In the genomic region with DNA sequence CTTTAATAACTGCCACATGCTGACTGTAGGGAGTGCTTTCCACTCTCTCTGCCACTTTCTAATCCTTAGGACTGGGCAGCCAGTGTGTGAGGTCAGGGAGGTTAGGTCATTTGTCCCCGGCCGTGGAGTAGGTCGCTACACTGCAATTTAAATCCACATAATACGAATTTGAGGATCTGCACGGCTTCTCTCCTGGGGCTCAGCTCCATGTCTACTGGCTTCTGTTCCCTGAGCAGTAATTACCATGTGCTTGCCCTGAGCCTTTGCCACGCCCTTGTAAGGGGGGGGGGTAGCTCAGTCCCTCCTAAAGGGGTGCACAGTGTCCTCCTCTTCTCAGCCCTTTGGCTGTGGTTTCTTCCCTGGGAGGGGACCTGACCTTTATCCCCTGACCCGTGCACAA, we compare ENCODE assay signal across 22 mouse cellular contexts.
DNase-seq lines count a peak whose midpoint lies in the region; ATAC-seq and TF ChIP-seq lines count a peak whose summit lies in the region.
"Had no signal": no experiment of that assay in that cellular context is flagged by ENCODE, and none has a peak within 500 bp of the region (broad histone marks: within the 10 kb centered on the region; RNA-seq: fewer than 3 reads in every experiment).

No protein-coding gene starts in this region.

- H3K27me3 ChIP-seq in kidney, adult 2 months (replicated peaks; ENCODE audit: control insufficient read depth, insufficient read depth, low read length): no peaks in the 10 kb centered on the region
- H3K27me3 ChIP-seq in midbrain, embryonic 11.5 days (ENCODE audit: control insufficient read depth, insufficient read depth, low read length): no peaks in the 10 kb centered on the region
- H3K27me3 ChIP-seq in midbrain, postnatal 0 days (ENCODE audit: insufficient read depth, low read length): no peaks in the 10 kb centered on the region
- no peaks in the 10 kb centered on the region for H3K27me3 ChIP-seq in embryonic facial prominence, embryonic 14.5 days (replicated peaks; ENCODE audit: control insufficient read depth, insufficient read depth, low read length)
- H3K27me3 ChIP-seq: forebrain, embryonic 12.5 days; intestine, embryonic 15.5 days had no signal

- no peak overlapping the region for H3K27ac ChIP-seq in kidney, adult 2 months (ENCODE audit: insufficient read depth, low read depth, low read length)
- no peak overlapping the region for H3K27ac ChIP-seq in midbrain, embryonic 11.5 days (ENCODE audit: low read depth, low read length)
- H3K27ac ChIP-seq in midbrain, postnatal 0 days (ENCODE audit: low read depth, low read length): no peak overlapping the region
- H3K27ac ChIP-seq in embryonic facial prominence, embryonic 14.5 days (replicated peaks; ENCODE audit: low read depth, low read length): no peak overlapping the region
- H3K27ac ChIP-seq: forebrain, embryonic 12.5 days; intestine, embryonic 15.5 days; left cerebral cortex, adult 2 months had no signal

- peak; percentile 67 for ATAC-seq in midbrain, embryonic 11.5 days (ENCODE audit: low FRiP score)
- no peak for ATAC-seq in midbrain, postnatal 0 days (ENCODE audit: low FRiP score)
- peak; percentile 63; the same call in 1 of the 2 replicates for ATAC-seq in embryonic facial prominence, embryonic 14.5 days (ENCODE audit: low read depth)
- ATAC-seq: hindbrain, embryonic 16.5 days; intestine, embryonic 15.5 days; liver, postnatal 0 days had no signal

- H3K4me3 ChIP-seq in kidney, adult 2 months (ENCODE audit: insufficient read depth, low read depth, low read length): no peak overlapping the region
- no peak overlapping the region for H3K4me3 ChIP-seq in midbrain, embryonic 11.5 days (ENCODE audit: low read depth, low read length)
- no peak overlapping the region for H3K4me3 ChIP-seq in midbrain, postnatal 0 days (ENCODE audit: low read depth, low read length)
- H3K4me3 ChIP-seq in embryonic facial prominence, embryonic 14.5 days (ENCODE audit: low read depth, low read length): no peak overlapping the region
- H3K4me3 ChIP-seq: forebrain, embryonic 12.5 days; intestine, embryonic 15.5 days; left cerebral cortex, adult 2 months had no signal

- peak; percentile 10 for DNase-seq in kidney, adult 2 months
- DNase-seq in kidney, postnatal 25 days: no peak
- DNase-seq in midbrain, embryonic 11.5 days (ENCODE audit: low spot score, missing footprints): peak; percentile 88
- no peak for DNase-seq in midbrain, postnatal 0 days (ENCODE audit: low spot score)
- DNase-seq in embryonic facial prominence, embryonic 14.5 days (ENCODE audit: low spot score): no peak
- no peak for DNase-seq in layer of hippocampus, postnatal 25 days (ENCODE audit: extremely low spot score in 1 of 2, low spot score in 1 of 2)
- no peak for DNase-seq in left cerebral cortex, adult 18-20 months (ENCODE audit: low spot score in 2 of 2)
- DNase-seq: adrenal gland, adult 8-10 months; B cell, adult 2 months; cerebellum, adult 11-12 months; cerebellum, postnatal 10 days; heart, postnatal 4 days; kidney, postnatal 14 days; liver, postnatal 0 days; lung, postnatal 10 days; thymus, adult 18-20 months; thymus, postnatal 36 days had no signal

- no peaks in the 10 kb centered on the region for H3K36me3 ChIP-seq in kidney, adult 2 months (ENCODE audit: control insufficient read depth, insufficient read depth, low read length)
- no peaks in the 10 kb centered on the region for H3K36me3 ChIP-seq in midbrain, embryonic 11.5 days (ENCODE audit: control insufficient read depth, insufficient read depth, low read length)
- no peaks in the 10 kb centered on the region for H3K36me3 ChIP-seq in midbrain, postnatal 0 days (ENCODE audit: insufficient read depth, low read length)
- H3K36me3 ChIP-seq in embryonic facial prominence, embryonic 14.5 days (ENCODE audit: control insufficient read depth, insufficient read depth, low read length): no peaks in the 10 kb centered on the region
- H3K36me3 ChIP-seq: intestine, embryonic 15.5 days had no signal

- TF ChIP-seq POLR2A in kidney, adult 2 months (IDR thresholded peaks at IDR 0.05; ENCODE audit: low read depth, low read length): no peak

- H3K9me3 ChIP-seq in midbrain, embryonic 11.5 days (ENCODE audit: control insufficient read depth, low read length): no peaks in the 10 kb centered on the region
- H3K9me3 ChIP-seq in midbrain, postnatal 0 days (ENCODE audit: low read length): no peaks in the 10 kb centered on the region
- no peaks in the 10 kb centered on the region for H3K9me3 ChIP-seq in embryonic facial prominence, embryonic 14.5 days (ENCODE audit: control insufficient read depth, low read length)
- H3K9me3 ChIP-seq: forebrain, embryonic 12.5 days; intestine, embryonic 15.5 days had no signal

- no peak overlapping the region for H3K4me2 ChIP-seq in midbrain, embryonic 11.5 days
- no peak overlapping the region for H3K4me2 ChIP-seq in midbrain, postnatal 0 days (ENCODE audit: low read depth, low read length, poor library complexity, severe bottlenecking)
- no peak overlapping the region for H3K4me2 ChIP-seq in embryonic facial prominence, embryonic 14.5 days (ENCODE audit: low read depth, low read length)
- H3K4me2 ChIP-seq: forebrain, embryonic 12.5 days; intestine, embryonic 15.5 days; liver, embryonic 11.5 days had no signal

- H3K9ac ChIP-seq in midbrain, embryonic 11.5 days (ENCODE audit: low read length): no peak overlapping the region
- no peak overlapping the region for H3K9ac ChIP-seq in midbrain, postnatal 0 days (replicated peaks; ENCODE audit: low read length, poor library complexity, severe bottlenecking)
- no peak overlapping the region for H3K9ac ChIP-seq in embryonic facial prominence, embryonic 14.5 days (ENCODE audit: low read depth, low read length)
- H3K9ac ChIP-seq: forebrain, embryonic 12.5 days; intestine, embryonic 15.5 days; liver, postnatal 0 days had no signal

- no peaks in the 10 kb centered on the region for H3K4me1 ChIP-seq in kidney, adult 2 months (ENCODE audit: control insufficient read depth, insufficient read depth, low read length)
- peaks cover 7% of the 10 kb centered on the region for H3K4me1 ChIP-seq in midbrain, embryonic 11.5 days (ENCODE audit: control insufficient read depth, insufficient read depth, low read length)
- H3K4me1 ChIP-seq in midbrain, postnatal 0 days (ENCODE audit: insufficient read depth, low read length): no peaks in the 10 kb centered on the region
- H3K4me1 ChIP-seq in embryonic facial prominence, embryonic 14.5 days (ENCODE audit: control insufficient read depth, insufficient read depth, low read length): 0 out of 2 replicates have a peak, but pooled peaks cover 6% of the 10 kb centered on the region
- H3K4me1 ChIP-seq: intestine, embryonic 15.5 days had no signal

- 45% methylated on average over 7 of the region's 7 CpGs for WGBS in kidney, adult 2 months
- WGBS in midbrain, embryonic 11.5 days: 23% methylated on average over 7 of the region's 7 CpGs
- WGBS in midbrain, postnatal 0 days: 29% methylated on average over 7 of the region's 7 CpGs
- 20% methylated on average over 7 of the region's 7 CpGs for WGBS in embryonic facial prominence, embryonic 14.5 days

- no peak for TF ChIP-seq CTCF in kidney, adult 2 months (conservative IDR thresholded peaks at IDR 0.05; ENCODE audit: insufficient read depth, insufficient read length, low read depth, low read length)
- no peak for TF ChIP-seq CTCF in midbrain, postnatal 0 days (IDR thresholded peaks at IDR 0.05)

Comparison
In these comparisons a context has a peak if more than half of its experiments do, and no peak if none do; other contexts are left out.
1. DNase-seq: peak in kidney, adult 2 months (single experiment) and midbrain, embryonic 11.5 days (single experiment); none in kidney, postnatal 25 days (0 of 2), midbrain, postnatal 0 days (single experiment), embryonic facial prominence, embryonic 14.5 days (single experiment), layer of hippocampus, postnatal 25 days (0 of 2) and left cerebral cortex, adult 18-20 months (0 of 2).